Mouse (Mus musculus) embryonic facial prominence, embryonic 11.5 days (tissue): ENCODE data around the gene Stk11. TPM values are rescaled to one million over a fixed set of nuclear protein-coding genes. Genes with fewer than 3 reads are reported as not detected.

Source experiments
- ATAC-seq: fragments of 200-750 bp; cut with Nextera tagmentation; replicated peaks from 2 replicates; pipeline ENCODE4 v1.8.0; 2017; ENCODE audit warnings: low read depth; ENCODE audit not compliant: insufficient number of reproducible peaks, low FRiP score, low TSS enrichment
- DNase-seq: peaks from one replicate; pipeline ENCODE4 v3.0.0-alpha.2; 2015; ENCODE audit warnings: low spot score
- H3K27ac ChIP-seq: fragments of 300-500 bp; sonication (generic); replicated peaks from 2 replicates; pipeline ENCODE4 v1.5.1; 2014; ENCODE audit warnings: mild to moderate bottlenecking, low read depth, low read length, control low read depth
- H3K27me3 ChIP-seq: fragments of 300-500 bp; sonication (generic); 2 replicates; pipeline ENCODE4 v1.6.1; 2014; ENCODE audit warnings: mild to moderate bottlenecking, low read length, moderate library complexity, mixed read lengths; ENCODE audit not compliant: control insufficient read depth, insufficient read depth
- H3K36me3 ChIP-seq: fragments of 300-500 bp; sonication (generic); replicated peaks from 2 replicates; pipeline ENCODE4 v1.6.1; 2014; ENCODE audit warnings: low read depth, mild to moderate bottlenecking, low read length, moderate library complexity, mixed read lengths; ENCODE audit not compliant: control insufficient read depth, insufficient read depth
- H3K4me1 ChIP-seq: fragments of 300-500 bp; sonication (generic); 2 replicates; pipeline ENCODE4 v1.6.1; 2014; ENCODE audit warnings: low read length, mixed read lengths; ENCODE audit not compliant: control insufficient read depth, insufficient read depth
- H3K4me2 ChIP-seq: fragments of 300-500 bp; sonication (generic); 2 replicates; pipeline ENCODE4 v1.6.1; 2014; ENCODE audit warnings: low read depth, mild to moderate bottlenecking, control low read depth, low read length, moderate library complexity
- H3K4me3 ChIP-seq: fragments of 300-500 bp; sonication (generic); 2 replicates; pipeline ENCODE4 v1.5.1; 2014; ENCODE audit warnings: low read depth, low read length, control low read depth
- H3K9ac ChIP-seq: fragments of 300-500 bp; sonication (generic); replicated peaks from 2 replicates; pipeline ENCODE4 v1.6.1; 2014; ENCODE audit warnings: mild to moderate bottlenecking, control low read depth, low read length
- H3K9me3 ChIP-seq: fragments of 300-500 bp; sonication (generic); replicated peaks from 2 replicates; pipeline ENCODE4 v1.6.1; 2016; ENCODE audit warnings: mild to moderate bottlenecking, low read length, inconsistent platforms, mixed read lengths; ENCODE audit not compliant: control insufficient read depth
- WGBS: fragments of 180-500 bp; shearing (Covaris S2); extraction: QIAGEN DNeasy Blood & Tissue Kit; methylation state at CpG from one replicate; pipeline ENCODE4 v1.1.7; 2014; 5-methylcytosine and 5-hydroxymethylcytosine counted together
- polyA plus RNA-seq: library from polyadenylated mRNA; unstranded; fragments of >200 nt; fragmentation: Nextera tagmentation; extraction: Ambion mirVana; gene quantifications from 2 replicates; pipeline ENCODE4 v1.2.1, GENCODE M21; 2014

Stk11 gene
- 16.6 and 18.5 TPM in 2 replicates for polyA plus RNA-seq

DNA sequence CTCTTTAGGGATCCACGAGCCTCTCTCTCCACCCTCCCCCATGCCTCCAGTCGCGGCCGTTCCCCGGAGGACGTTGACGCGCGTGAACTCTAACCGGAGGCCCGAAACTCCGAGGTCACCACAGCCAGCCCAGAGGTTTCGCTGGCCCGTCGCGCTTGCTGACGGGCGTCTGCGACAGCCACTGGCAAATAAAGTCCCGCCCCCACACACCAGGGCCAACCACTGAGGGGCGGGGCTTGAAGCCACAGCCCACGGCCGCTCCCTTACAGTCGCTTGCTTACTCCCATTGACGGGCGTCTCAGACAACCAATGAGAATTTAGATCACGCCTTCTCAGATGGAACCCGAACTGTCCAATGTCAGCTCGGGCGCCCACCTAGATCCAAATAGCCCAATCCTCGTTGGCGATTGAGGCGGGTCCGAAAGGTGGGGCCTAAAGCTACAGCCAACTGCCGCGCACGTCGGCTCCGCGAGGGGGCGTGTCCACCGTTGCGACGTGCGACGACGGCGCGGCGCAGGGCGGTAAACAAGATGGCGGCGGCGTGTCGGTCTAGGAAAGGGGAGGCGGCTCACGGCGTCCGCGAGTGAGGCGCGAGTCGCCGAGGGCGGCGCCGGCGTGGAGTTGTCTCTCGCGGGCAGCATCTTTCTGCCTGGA, at the start of gene Stk11:
Gene Stk11, plus strand, starts transcription at position 514 of the 654 bp plus-strand sequence.
- H3K4me2 ChIP-seq = peak within 1 kb of the TSS; percentile 86
- WGBS = under 1% methylated on average over 70 of the region's 70 CpGs
- peak within 1 kb of the TSS; percentile 95 for H3K4me3 ChIP-seq
- H3K9me3 ChIP-seq = no peaks in the 10 kb centered on the region
- peaks cover 13% of the 10 kb centered on the region for H3K4me1 ChIP-seq
- no peaks in the 10 kb centered on the region for H3K27me3 ChIP-seq
- H3K36me3 ChIP-seq = peaks cover 2% of the 10 kb centered on the region
- peak; percentile 100 for DNase-seq
- peak; percentile 98 for ATAC-seq
- H3K27ac ChIP-seq = peak within 1 kb of the TSS; percentile 59; the same call in 1 of the 2 replicates
- peak within 1 kb of the TSS; percentile 87 for H3K9ac ChIP-seq

DNA sequence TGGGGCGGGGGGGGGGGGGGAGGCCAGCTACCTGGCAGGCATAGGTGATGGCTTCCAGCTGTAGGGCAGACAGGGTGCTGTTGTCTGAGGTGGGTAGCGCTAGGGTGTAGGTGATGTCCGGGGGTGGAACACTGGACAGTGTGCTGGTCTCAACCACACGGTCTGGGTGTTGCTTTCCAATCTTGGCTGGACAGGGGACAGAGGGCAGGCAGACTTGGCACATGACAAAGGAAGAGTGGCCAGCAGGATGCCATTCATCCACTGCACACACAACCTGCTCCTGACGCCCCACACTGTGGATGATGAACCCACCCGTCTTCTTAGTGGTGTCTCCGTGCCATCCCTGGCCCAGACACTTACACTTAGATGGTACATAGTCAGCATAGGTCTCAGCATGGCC, 46.4 kb upstream of the Stk11 start:
- Histone ChIP-seq H3K4me3 (no peak overlapping the region), H3K9me3 (no peaks in the 10 kb centered on the region), H3K4me2 (no peak overlapping the region), H3K9ac (no peak overlapping the region), H3K36me3 (no peaks in the 10 kb centered on the region), H3K4me1 (no peaks in the 10 kb centered on the region; the same call in none of the 2 replicates), H3K27ac (no peak overlapping the region), H3K27me3 (no peaks in the 10 kb centered on the region)
- no peak for DNase-seq
- WGBS = 98% methylated on average over 6 of the region's 7 CpGs
- no peak for ATAC-seq

DNA sequence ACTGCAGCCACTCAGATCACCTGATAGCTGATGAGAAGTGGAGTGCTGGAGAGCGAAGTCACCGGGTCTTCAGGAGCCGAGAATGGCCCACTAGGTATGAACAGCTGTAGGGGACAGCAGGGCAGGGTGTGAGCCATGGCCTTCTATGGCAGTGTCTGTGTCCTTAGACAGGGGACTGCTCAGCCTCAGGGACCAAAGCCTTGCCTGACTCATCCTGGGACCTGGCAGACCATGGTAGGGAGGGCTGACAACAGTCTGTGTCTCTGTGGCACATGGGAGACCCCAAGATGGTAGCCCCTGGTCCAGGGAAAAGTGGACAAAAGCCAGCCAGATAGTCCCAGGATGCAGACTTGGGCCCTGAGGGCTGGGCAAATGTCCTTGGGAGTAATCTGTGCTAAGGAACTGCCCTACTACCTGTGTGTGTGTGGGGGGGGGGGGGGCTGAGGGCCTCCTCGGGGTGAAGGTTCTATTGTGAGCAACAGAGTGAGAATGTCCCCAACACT, 45.6 kb upstream of the Stk11 start:
- no peak overlapping the region for H3K9ac ChIP-seq
- H3K36me3 ChIP-seq = no peaks in the 10 kb centered on the region
- H3K4me1 ChIP-seq = no peaks in the 10 kb centered on the region; the same call in none of the 2 replicates
- H3K27me3 ChIP-seq = no peaks in the 10 kb centered on the region
- H3K27ac ChIP-seq = no peak overlapping the region
- no peak overlapping the region for H3K4me3 ChIP-seq
- WGBS = 94% methylated on average over 4 of the region's 4 CpGs
- ATAC-seq (no peak), DNase-seq (no peak)
- no peaks in the 10 kb centered on the region for H3K9me3 ChIP-seq
- H3K4me2 ChIP-seq = no peak overlapping the region

DNA sequence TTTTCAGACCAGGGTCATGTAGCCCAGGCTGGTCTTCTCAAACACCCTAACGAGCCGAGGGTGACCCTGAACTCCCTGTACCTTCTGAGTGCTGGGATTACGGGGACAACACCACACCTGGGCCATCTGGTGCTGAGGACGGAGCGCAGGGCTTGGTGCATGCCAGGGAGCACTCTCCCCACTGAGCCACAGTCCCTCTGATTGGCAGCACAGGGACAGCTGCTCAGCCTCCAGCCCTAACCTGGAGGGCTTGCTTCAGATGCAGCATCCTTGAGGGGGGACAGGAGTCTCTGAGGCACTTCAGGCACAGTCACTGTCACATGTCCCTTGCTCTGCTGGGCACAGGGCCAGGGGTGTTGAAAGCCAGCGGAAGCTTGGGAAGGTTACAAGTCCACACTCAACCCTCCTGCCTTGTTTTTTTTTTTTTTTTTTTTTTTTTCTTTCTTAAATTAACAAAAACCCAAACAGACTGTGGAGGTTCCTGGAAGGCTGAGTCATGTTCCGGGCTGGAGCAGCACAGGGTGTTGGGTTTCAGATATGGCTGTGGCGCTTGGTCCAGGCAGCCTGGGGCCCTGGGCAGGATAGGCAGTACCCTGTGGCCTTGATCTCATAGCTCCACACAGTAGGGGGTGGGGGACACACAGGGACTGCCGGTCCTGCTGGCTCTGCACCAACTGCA, 44.6 kb upstream of the Stk11 start:
- no peaks in the 10 kb centered on the region for H3K27me3 ChIP-seq
- H3K9me3 ChIP-seq = no peaks in the 10 kb centered on the region
- no peak overlapping the region for H3K4me2 ChIP-seq
- ATAC-seq = peak; percentile 69
- WGBS = 56% methylated on average over 9 of the region's 9 CpGs
- H3K9ac ChIP-seq = peak overlapping the region; percentile 33
- H3K4me1 ChIP-seq = no peaks in the 10 kb centered on the region; the same call in none of the 2 replicates
- peak; percentile 56 for DNase-seq
- no peaks in the 10 kb centered on the region for H3K36me3 ChIP-seq
- H3K4me3 ChIP-seq = no peak overlapping the region
- peak overlapping the region; percentile 59 for H3K27ac ChIP-seq

DNA sequence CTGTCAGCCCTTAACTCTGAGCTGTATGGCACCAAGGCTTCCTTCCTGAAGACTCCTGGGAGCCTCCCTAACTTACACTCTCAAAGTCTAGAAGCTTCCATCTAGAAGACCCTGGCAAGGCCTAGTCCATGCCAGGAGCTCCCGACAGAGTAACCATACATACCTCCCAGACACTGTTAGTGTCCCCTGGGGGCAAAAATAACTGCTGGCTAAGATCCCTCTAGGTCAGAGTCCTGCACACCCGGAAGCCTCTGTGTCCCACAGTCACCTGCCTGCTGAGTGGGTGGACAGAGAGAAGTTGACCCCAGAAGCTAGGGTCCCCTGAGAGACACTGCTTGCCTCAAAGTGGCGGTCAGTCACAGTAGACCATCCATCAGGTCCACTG, 44.1 kb upstream of the Stk11 start:
- Histone ChIP-seq H3K9me3 (no peaks in the 10 kb centered on the region), H3K27ac (peak overlapping the region; percentile 52), H3K4me1 (no peaks in the 10 kb centered on the region; the same call in none of the 2 replicates), H3K27me3 (no peaks in the 10 kb centered on the region), H3K4me2 (no peak overlapping the region), H3K36me3 (no peaks in the 10 kb centered on the region), H3K9ac (no peak overlapping the region; the same call in 1 of the 2 replicates), H3K4me3 (no peak overlapping the region)
- WGBS = 79% methylated on average over 3 of the region's 3 CpGs
- DNase-seq (no peak), ATAC-seq (no peak)

DNA sequence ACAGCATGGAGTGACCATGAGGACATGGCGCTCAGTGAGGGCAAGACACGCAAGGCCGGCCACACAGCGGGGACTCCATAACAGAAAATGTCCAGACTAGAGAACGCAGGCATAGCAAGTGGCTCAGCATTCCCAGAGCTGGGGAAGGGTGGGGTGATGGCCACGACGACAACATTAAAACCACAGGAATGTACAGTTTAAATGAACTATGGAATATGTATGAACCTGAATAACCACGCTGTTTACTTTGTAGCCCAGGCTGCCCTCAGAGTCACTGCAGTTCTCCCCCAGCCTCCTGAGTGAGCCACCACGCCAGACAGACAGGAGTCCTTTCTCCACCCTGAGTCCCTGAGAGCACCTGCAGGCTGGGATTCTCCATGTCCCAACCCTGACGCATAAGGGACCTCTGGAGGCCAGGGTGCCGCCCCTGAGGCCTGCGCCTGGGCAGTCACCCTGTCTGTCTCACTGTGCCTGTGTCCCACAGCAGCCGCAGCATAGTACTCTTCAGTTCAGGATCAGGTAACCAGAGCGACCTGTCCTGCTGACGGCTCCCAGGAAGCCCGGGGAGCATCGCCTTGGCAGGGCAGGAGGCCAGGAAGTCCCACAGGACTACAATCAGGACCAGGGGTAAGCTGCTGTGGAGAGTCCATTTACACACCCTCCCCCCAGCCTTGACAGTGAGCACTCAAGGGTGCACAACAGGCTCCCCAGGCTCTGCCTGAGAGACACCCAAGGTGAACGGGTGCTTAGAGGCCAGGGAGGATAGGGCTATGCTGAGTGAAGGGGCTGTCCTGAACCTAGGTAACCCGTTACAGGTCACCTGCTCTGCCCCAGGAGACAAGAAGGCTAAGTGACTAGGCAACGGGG, 42.7 kb upstream of the Stk11 start:
- Histone ChIP-seq H3K4me3 (no peak overlapping the region), H3K4me1 (no peaks in the 10 kb centered on the region; the same call in none of the 2 replicates), H3K27ac (no peak overlapping the region), H3K4me2 (no peak overlapping the region), H3K9ac (no peak overlapping the region; the same call in 1 of the 2 replicates), H3K9me3 (no peaks in the 10 kb centered on the region), H3K27me3 (no peaks in the 10 kb centered on the region), H3K36me3 (no peaks in the 10 kb centered on the region)
- no peak for DNase-seq
- no peak for ATAC-seq
- WGBS = 78% methylated on average over 20 of the region's 20 CpGs

DNA sequence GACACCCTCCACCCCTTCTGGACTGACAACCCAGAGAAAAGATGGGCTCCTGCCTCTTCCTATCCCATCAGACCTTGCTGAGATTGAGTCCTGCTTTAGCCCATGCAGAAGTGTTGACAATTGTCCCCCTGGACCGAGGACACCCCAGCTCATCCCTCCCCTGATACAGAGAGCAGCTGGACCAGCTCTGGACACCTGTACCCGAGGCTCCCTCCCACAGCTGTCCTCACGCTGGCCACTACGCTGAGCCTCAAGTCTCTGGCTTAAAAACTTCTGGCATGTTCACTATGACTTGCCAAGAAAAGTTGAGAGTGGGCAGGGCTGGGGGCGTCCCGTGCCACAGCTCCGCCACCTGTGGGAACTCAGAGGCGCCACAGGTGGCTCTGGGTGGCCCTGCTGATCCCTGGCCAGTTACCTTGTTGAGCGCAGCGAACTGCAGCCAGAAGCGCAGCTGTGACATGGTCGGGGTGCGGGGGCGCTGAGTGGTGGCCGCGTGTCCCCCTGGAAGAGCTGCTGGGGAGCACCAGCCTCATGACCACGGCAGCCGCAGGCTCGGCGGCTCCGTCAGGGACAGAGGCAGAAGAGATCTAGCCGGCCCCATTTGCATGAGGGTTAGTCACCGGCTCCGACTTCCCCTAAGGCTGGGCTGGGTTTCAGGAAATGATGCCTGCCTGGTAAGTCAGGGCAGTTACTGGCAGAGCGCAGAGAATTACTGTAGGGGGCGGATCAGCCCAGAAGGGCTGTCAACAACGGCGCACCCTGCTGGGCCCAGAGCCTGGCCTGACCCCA, 40.6 kb upstream of the Stk11 start:
- H3K4me3 ChIP-seq = no peak overlapping the region
- peak overlapping the region; percentile 3 for H3K4me2 ChIP-seq
- peak; percentile 50 for DNase-seq
- ATAC-seq = no peak
- no peaks in the 10 kb centered on the region for H3K36me3 ChIP-seq
- no peak overlapping the region for H3K27ac ChIP-seq
- no peaks in the 10 kb centered on the region; the same call in none of the 2 replicates for H3K4me1 ChIP-seq
- no peaks in the 10 kb centered on the region for H3K9me3 ChIP-seq
- H3K9ac ChIP-seq = no peak overlapping the region
- WGBS = 16% methylated on average over 28 of the region's 28 CpGs
- no peaks in the 10 kb centered on the region for H3K27me3 ChIP-seq
